In genomic region chr6:33992213-33993034, GRCm38 (mm10) we compare ENCODE assay signal across 14 mouse cellular contexts. TPM values are rescaled to one million over a fixed set of nuclear protein-coding genes. Genes with fewer than 3 reads are reported as not detected.
DNase-seq lines count a peak whose midpoint lies in the region; ATAC-seq and TF ChIP-seq lines count a peak whose summit lies in the region.
"Had no signal": no experiment of that assay in that cellular context is flagged by ENCODE, and none has a peak within 500 bp of the region (broad histone marks: within the 10 kb centered on the region; RNA-seq: fewer than 3 reads in every experiment).

No protein-coding gene starts in this region.

- H3K4me2 ChIP-seq in forebrain, embryonic 16.5 days (ENCODE audit: low read length), result peak overlapping the region; percentile 25
- peak overlapping the region; percentile 16; the same call in 1 of the 2 replicates for H3K4me2 ChIP-seq in midbrain, embryonic 11.5 days
- H3K4me2 ChIP-seq: stomach, embryonic 15.5 days had no signal

- H3K9me3 ChIP-seq in forebrain, embryonic 16.5 days (ENCODE audit: control insufficient read depth, low read length), result no peaks in the 10 kb centered on the region
- no peaks in the 10 kb centered on the region for H3K9me3 ChIP-seq in midbrain, embryonic 11.5 days (ENCODE audit: control insufficient read depth, low read length)
- H3K9me3 ChIP-seq: stomach, embryonic 15.5 days had no signal

- H3K27ac ChIP-seq in testis, adult 2 months (ENCODE audit: control insufficient read depth, insufficient read depth, low read depth, low read length), result no peak overlapping the region
- 0 out of 2 replicates have a peak overlapping the region, but pooled peaks have one; percentile 19 for H3K27ac ChIP-seq in forebrain, embryonic 16.5 days (ENCODE audit: low read length)
- 0 out of 2 replicates have a peak overlapping the region, but pooled peaks have one; percentile 8 for H3K27ac ChIP-seq in midbrain, embryonic 11.5 days (ENCODE audit: low read depth, low read length)
- H3K27ac ChIP-seq: liver, embryonic 14.5 days; stomach, embryonic 15.5 days had no signal

- no peak for DNase-seq in testis, postnatal 10 days (ENCODE audit: low spot score)
- DNase-seq in midbrain, embryonic 11.5 days (ENCODE audit: low spot score, missing footprints), result peak; percentile 93
- peak; percentile 90 for DNase-seq in retina, postnatal 1 day
- no peak for DNase-seq in adipocyte (ENCODE audit: low spot score)
- DNase-seq in lung, postnatal 36 days, result no peak
- no peak for DNase-seq in heart, adult 8-10 months (ENCODE audit: low spot score)
- DNase-seq: cerebellum, postnatal 36 days; layer of hippocampus, postnatal 36 days had no signal

- H3K27me3 ChIP-seq in testis, adult 2 months (ENCODE audit: control insufficient read depth, insufficient read depth, low read length), result no peaks in the 10 kb centered on the region
- no peaks in the 10 kb centered on the region for H3K27me3 ChIP-seq in forebrain, embryonic 16.5 days (replicated peaks; ENCODE audit: control insufficient read depth, insufficient read depth, low read length)
- H3K27me3 ChIP-seq in midbrain, embryonic 11.5 days (ENCODE audit: control insufficient read depth, insufficient read depth, low read length), result no peaks in the 10 kb centered on the region
- H3K27me3 ChIP-seq: stomach, embryonic 15.5 days had no signal

- no peak overlapping the region for H3K9ac ChIP-seq in forebrain, embryonic 16.5 days (replicated peaks; ENCODE audit: low read depth, low read length)
- H3K9ac ChIP-seq in midbrain, embryonic 11.5 days (ENCODE audit: low read length), result no peak overlapping the region
- H3K9ac ChIP-seq: liver, embryonic 14.5 days; stomach, embryonic 15.5 days had no signal

- no peaks in the 10 kb centered on the region for H3K36me3 ChIP-seq in testis, adult 2 months (ENCODE audit: control insufficient read depth, insufficient read depth, low read length)
- H3K36me3 ChIP-seq in forebrain, embryonic 16.5 days (ENCODE audit: control insufficient read depth, insufficient read depth), result no peaks in the 10 kb centered on the region
- H3K36me3 ChIP-seq in midbrain, embryonic 11.5 days (ENCODE audit: control insufficient read depth, insufficient read depth, low read length), result no peaks in the 10 kb centered on the region
- H3K36me3 ChIP-seq: stomach, embryonic 15.5 days had no signal

- H3K4me1 ChIP-seq in testis, adult 2 months (ENCODE audit: control insufficient read depth, insufficient read depth, low read length), result peaks cover 5% of the 10 kb centered on the region
- H3K4me1 ChIP-seq in forebrain, embryonic 16.5 days (replicated peaks; ENCODE audit: control insufficient read depth, insufficient read depth, low read length), result peaks cover 4% of the 10 kb centered on the region; the same call in 1 of the 2 replicates
- H3K4me1 ChIP-seq in midbrain, embryonic 11.5 days (ENCODE audit: control insufficient read depth, insufficient read depth, low read length), result peaks cover 3% of the 10 kb centered on the region; the same call in 1 of the 2 replicates
- H3K4me1 ChIP-seq: stomach, embryonic 15.5 days had no signal

- peak overlapping the region; percentile 79 for H3K4me3 ChIP-seq in testis, adult 2 months (ENCODE audit: control insufficient read depth, low read depth, low read length)
- H3K4me3 ChIP-seq in forebrain, embryonic 16.5 days (replicated peaks; ENCODE audit: low read length), result 0 out of 2 replicates have a peak overlapping the region, but pooled peaks have one; percentile 4
- no peak overlapping the region for H3K4me3 ChIP-seq in midbrain, embryonic 11.5 days (ENCODE audit: low read depth, low read length)
- H3K4me3 ChIP-seq: stomach, embryonic 15.5 days had no signal

- 24% methylated on average over 24 of the region's 24 CpGs for WGBS in forebrain, embryonic 16.5 days
- 27% methylated on average over 24 of the region's 24 CpGs for WGBS in midbrain, embryonic 11.5 days

- TF ChIP-seq POLR2A in testis, adult 2 months (IDR thresholded peaks at IDR 0.05; ENCODE audit: control insufficient read depth, low read depth, low read length), result no peak

- peak; percentile 81 for ATAC-seq in forebrain, embryonic 16.5 days
- ATAC-seq in midbrain, embryonic 11.5 days (ENCODE audit: low FRiP score), result peak; percentile 93
- ATAC-seq: CD4-positive, CD25-positive, alpha-beta regulatory T cell, adult 4 months had no signal

- no peak for TF ChIP-seq CTCF in testis, adult 2 months (IDR thresholded peaks at IDR 0.05; ENCODE audit: control insufficient read depth, insufficient read depth, insufficient replicate concordance, low read depth, low read length)

RNA-seq across cellular contexts. Expression of gene Lrguk, which starts 36.8 kb away (rescaled TPM):
- 18.2 TPM in 2 replicates for polyA plus RNA-seq in testis, adult 2 months (2012; rRNA removed)
- 0.73 and 1.1 TPM in 2 replicates for polyA plus RNA-seq in forebrain, embryonic 16.5 days (2015; fragmentation: Nextera tagmentation; extraction: Ambion mirVana)
- 0.78 and 1.7 TPM in 2 replicates for polyA plus RNA-seq in midbrain, embryonic 11.5 days (2014; fragmentation: Nextera tagmentation; extraction: Ambion mirVana)
- under 1 TPM in 3 of 4 experiments, not detected in 1; 0.03 to 0.11 (median 0.09) TPM for total RNA-seq in heart, adult 8-10 months (2022)
- total RNA-seq: megakaryocyte, adult 5-6 weeks had no signal
- polyA plus RNA-seq: CD4-positive, CD25-positive, alpha-beta regulatory T cell, adult 4 months had no signal

Comparison
In these comparisons a context has a peak if more than half of its experiments do, and no peak if none do; other contexts are left out.
1. DNase-seq: peak in midbrain, embryonic 11.5 days (single experiment) and retina, postnatal 1 day (single experiment); none in testis, postnatal 10 days (single experiment), adipocyte (single experiment), lung, postnatal 36 days (single experiment) and heart, adult 8-10 months (single experiment).